Mouse (Mus musculus) layer of hippocampus, postnatal 36 days (tissue): ENCODE data around the gene Selenow. TPM values are rescaled to one million over a fixed set of nuclear protein-coding genes. Genes with fewer than 3 reads are reported as not detected.

ENCODE experiments used
- DNase-seq, 2 experiments: peaks; one replicate each; pipeline ENCODE4 v3.0.0; 2022
- total RNA-seq, 2 experiments: library from RNA; stranded (reverse); gene quantifications; 2 replicates each; pipeline ENCODE4 v1.2.3; 2021

The Selenow gene
- total RNA-seq, 2 experiments from 2014 or later, result 1,445 to 1,563 TPM

GRCm38 (mm10) chr7:15905861-15906260 lies 16.3 kb downstream of the Selenow start:
- no peak for DNase-seq

GRCm38 (mm10) chr7:15901366-15902048 lies 20.7 kb downstream of the Selenow start:
- no peak for DNase-seq

DNA sequence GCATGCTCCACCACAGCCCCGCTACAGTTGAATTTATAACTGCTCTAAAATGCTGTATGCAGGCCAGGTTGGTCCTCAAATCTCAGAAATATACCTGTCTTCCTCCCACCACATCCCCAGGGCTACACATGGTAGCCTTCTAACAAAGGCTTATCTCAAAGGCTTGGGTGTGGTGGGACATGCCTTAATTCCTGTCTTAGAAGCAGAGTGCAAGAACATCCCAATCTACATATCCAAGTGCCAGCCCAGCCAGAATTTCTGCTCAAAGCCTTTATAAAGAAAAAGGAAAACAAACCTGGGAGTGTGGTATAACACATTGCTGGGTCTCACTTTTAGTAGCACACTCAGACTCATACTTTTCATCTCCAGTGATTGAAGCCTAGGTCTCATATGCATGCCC lies 28.0 kb downstream of the Selenow start:
- no peak for DNase-seq

DNA sequence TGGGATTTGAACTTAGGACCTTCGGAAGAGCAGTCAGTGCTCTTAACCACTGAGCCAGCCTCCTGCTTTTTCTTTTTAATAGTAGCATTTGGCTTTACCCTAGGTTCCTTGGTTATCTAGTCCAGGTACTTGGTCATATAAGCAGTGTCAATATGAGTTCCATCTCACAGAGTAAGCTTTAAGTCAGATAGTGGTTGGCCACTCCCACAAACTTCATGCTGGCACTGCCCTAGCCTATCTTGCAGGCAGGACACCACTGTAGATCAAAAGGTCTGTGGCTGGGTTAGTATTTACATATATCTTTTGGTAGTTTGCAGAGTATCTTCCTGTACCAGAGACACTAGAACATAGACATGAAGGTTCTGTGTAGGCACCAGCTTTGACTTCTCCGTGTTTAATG lies 38.1 kb downstream of the Selenow start:
- DNase-seq, result no peak

DNA sequence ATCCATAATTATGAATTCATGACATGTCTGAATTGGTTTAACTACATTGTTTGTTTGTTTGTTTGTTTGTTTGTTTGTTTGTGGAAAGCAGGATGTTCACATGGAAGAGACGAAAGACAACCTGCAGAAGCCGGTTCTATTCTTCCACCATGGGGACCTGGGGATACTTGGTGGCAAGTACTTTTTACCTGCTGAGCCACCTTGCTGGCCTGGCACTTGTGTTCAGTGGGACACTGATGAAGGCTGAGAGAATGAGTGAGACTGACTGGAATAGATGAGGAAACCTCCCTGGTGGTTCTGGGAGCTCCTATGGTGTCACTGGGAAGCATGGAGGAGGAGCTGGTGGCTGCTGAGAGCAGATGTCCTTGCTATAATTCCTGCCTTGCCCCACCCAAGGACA lies 39.9 kb downstream of the Selenow start, which contains the start of gene Crxos:
Gene Crxos, plus strand, starts transcription at position 301 of the 400 bp plus-strand sequence.
- no peak for DNase-seq

GRCm38 (mm10) chr7:15881831-15882230 lies 40.4 kb downstream of the Selenow start:
- no peak for DNase-seq

DNA sequence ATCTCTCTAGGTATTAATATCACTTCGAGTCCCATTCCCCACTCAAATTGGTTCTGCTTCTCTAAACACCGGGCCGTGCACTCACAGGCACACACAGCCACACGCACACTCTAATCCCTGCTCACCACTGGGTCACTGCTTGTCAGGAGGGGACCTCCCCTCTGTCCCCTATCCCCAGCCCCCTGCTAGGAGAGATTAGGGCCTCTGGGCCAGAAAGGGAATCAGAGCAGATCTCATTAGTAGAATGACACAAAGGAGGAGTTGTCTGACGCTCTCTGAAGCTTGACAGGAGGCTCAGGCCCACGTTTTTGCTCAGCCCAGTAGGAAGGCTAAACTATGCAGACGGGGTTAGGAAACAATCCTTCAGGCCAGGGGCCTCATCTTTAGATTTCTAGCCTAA lies 40.8 kb downstream of the Selenow start:
- DNase-seq, result no peak

- DNase-seq, result no peak
Measured at GRCm38 (mm10) chr7:15879756-15880155, 42.4 kb downstream of the Selenow start, which contains the start of gene Crx. Gene Crx, minus strand, starts transcription at chr7:15879968.

Other genes starting within 250 kb of the Selenow start
- gene Obox5, start 172.3 kb downstream of the Selenow start, total RNA-seq, result not detected
- gene Obox6, start 82.7 kb downstream of the Selenow start, total RNA-seq, result not detected
- gene Crx, start 42.4 kb downstream of the Selenow start, total RNA-seq, result not detected
- under 1 TPM in 1 of 2 experiments, not detected in 1; 0.18 TPM for gene Crxos, start 39.8 kb downstream of the Selenow start, total RNA-seq
- 100 to 1,000 TPM; 112 to 113 TPM for gene Nop53, start 23.7 kb upstream of the Selenow start, total RNA-seq
- gene Ehd2, start 45.2 kb upstream of the Selenow start, total RNA-seq, result 1 to 10 TPM; 4.1 to 5.8 TPM
- 10 to 100 TPM; 19.5 to 21.9 TPM for gene Bicra, start 125.5 kb upstream of the Selenow start, total RNA-seq
- gene Zfp541, start 139.4 kb upstream of the Selenow start, total RNA-seq, result under 1 TPM; 0.67 to 0.83 TPM
- gene Napa, start 176.1 kb upstream of the Selenow start, total RNA-seq, result 100 to 1,000 TPM; 272 to 282 TPM
- gene Kptn, start 197.5 kb upstream of the Selenow start, total RNA-seq, result 10 to 100 TPM; 32.0 to 37.8 TPM
- 100 to 1,000 TPM; 286 to 292 TPM for gene Slc8a2, start 207.4 kb upstream of the Selenow start, total RNA-seq